Mouse (Mus musculus) C2C12 (cell line): ENCODE data around the gene Rpusd4.

Source experiments
- CEBPB ChIP-seq: IDR thresholded peaks from one replicate; pipeline ENCODE4 v1.6.1; 2011; ENCODE audit warnings: low read depth, mild to moderate bottlenecking, control low read depth, moderate library complexity
- CTCF ChIP-seq: IDR thresholded peaks from one replicate; pipeline ENCODE4 v1.5.1; 2011; ENCODE audit not compliant: control insufficient read depth, insufficient read depth, insufficient read length
- FOSL1 ChIP-seq: IDR thresholded peaks from one replicate; pipeline ENCODE4 v1.8.0; 2011; ENCODE audit warnings: mild to moderate bottlenecking, low read length; ENCODE audit not compliant: poor library complexity, insufficient read depth, severe bottlenecking
- MAX ChIP-seq: IDR thresholded peaks from one replicate; pipeline ENCODE4 v1.6.1; 2011; ENCODE audit warnings: mild to moderate bottlenecking, control low read depth
- MYOD1 ChIP-seq: IDR thresholded peaks from one replicate; pipeline ENCODE4 v1.6.1; 2011; ENCODE audit warnings: low read depth; ENCODE audit not compliant: control insufficient read depth, insufficient read length
- MYOG ChIP-seq: IDR thresholded peaks from one replicate; pipeline ENCODE4 v1.6.1; 2011; ENCODE audit not compliant: control insufficient read depth, insufficient read length; ENCODE audit errors: extremely low read depth
- USF1 ChIP-seq: IDR thresholded peaks from one replicate; pipeline ENCODE4 v1.6.1; 2011; ENCODE audit warnings: low read depth, mild to moderate bottlenecking, control low read depth, moderate library complexity

DNA sequence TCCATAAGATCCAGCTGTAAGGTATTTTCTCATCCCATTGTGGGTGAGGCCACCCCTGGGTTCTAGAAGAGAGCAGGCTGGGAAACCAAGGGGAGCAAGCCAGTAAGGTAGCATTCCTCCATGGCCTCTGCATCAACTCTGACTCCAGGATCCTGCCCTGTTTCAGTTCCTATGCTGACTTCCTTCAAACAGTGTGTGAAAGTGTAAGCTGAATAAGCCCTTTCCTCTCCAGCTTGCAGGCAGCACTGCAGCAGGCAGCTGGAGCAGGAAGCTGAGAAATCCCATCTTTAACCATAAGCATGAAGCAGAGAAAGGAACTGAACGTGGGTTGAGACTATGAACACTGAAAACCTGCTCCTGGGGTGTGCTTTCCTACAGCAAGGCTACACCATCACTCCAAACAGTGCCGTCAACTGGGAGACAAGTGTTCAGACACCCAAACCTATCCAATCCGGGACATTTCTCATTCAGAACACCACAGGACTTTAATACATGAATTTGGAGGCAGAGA is 10.2 kb downstream of the Rpusd4 start:
- no peak for TF ChIP-seq CTCF
- no peak for TF ChIP-seq USF1
- TF ChIP-seq MYOG = no peak
- TF ChIP-seq MAX = no peak
- no peak for TF ChIP-seq MYOD1
- no peak for TF ChIP-seq CEBPB
- TF ChIP-seq FOSL1 = no peak
